Mouse (Mus musculus) T-helper 1 cell (primary cell): Measurements from ENCODE around the gene Gm2a.
"Not testable (repeated sequence)": the region's sequence is repeated elsewhere in the genome, so short reads cannot be mapped to it uniquely, and the experiment has no call there.

ENCODE experiments used
- in situ Hi-C: fragments of 300-600 bp; cut with MboI, MseI; formaldehyde crosslinking; loops from one replicate; pipeline ENCODE4 v1.15.1; 2025; ENCODE audit warnings: high pct_unique_total_duplicates

The Gm2a gene

DNA sequence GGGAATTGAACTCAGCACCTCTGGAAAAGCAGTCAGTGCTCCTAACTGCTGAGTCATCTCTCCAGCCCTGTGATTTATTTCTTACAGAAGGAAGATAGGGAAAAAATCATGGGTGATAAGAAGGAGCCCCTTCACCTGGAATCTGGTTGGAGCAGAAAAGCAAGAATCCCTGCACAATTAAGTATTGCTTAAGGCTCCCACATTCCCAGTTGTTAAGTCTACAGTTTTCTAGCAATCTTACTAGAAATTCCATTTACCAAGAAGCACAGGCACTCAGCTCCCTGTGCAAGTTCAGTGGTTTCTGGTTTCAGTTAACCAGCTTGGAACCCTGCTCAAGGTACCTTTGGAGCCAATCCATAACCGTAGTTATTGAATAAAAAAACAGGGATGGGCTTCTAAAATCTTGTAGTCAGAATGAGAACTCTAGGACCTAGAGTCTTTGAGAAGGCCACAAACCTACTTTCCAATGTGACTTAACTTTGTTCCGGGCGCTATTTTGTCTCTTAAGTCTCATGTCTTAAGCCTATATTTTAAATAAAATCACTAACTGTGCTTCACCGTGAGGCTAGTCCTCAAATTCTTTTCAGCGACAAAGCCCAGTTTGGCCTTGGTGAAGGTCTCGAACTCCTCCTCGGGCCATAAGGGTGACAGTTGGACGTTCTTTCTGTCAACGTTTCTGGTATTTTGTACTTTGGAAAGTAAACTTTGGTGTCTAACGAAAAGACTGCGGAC is 1.0 kb upstream of the Gm2a start:
- in situ Hi-C loops = loop anchor here (5.0 kb wide), 1 partner anchor 35 kb away; no protein-coding TSS in a partner anchor

- in situ Hi-C loops = loop anchor here (5.0 kb wide), 1 partner anchor 34 kb away; no protein-coding TSS in a partner anchor
Observed at GRCm38 (mm10) chr11:55098189-55098915, 437 bp downstream of the Gm2a start.

- in situ Hi-C loops = loop anchor here (5.0 kb wide), 1 partner anchor 33 kb away; no protein-coding TSS in a partner anchor
Observed at GRCm38 (mm10) chr11:55099019-55099771, 1.3 kb downstream of the Gm2a start.

DNA sequence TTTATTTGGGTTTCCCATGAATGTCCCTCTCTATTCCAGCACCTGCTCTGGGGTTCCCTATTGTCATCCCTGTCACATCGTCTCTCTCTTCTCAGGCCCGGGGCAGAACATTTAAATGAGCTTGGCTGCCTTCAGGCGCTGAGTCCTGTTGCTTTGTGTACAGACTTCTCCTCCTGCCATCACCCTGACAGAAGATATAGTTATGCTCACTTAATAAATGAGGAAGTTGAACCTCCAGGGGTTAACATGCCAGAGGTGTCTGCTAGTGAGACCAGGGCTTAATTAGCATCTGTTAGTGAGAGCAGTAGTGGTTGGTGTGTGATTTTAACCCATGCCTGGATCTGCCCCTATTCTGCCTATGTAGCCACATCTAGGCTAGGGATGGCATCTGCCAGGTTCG is 2.0 kb downstream of the Gm2a start:
- in situ Hi-C loops = loop anchor here (5.0 kb wide), 1 partner anchor 32 kb away; no protein-coding TSS in a partner anchor

GRCm38 (mm10) chr11:55102015-55102414 is 4.1 kb downstream of the Gm2a start:
- in situ Hi-C loops = no loop called here

DNA sequence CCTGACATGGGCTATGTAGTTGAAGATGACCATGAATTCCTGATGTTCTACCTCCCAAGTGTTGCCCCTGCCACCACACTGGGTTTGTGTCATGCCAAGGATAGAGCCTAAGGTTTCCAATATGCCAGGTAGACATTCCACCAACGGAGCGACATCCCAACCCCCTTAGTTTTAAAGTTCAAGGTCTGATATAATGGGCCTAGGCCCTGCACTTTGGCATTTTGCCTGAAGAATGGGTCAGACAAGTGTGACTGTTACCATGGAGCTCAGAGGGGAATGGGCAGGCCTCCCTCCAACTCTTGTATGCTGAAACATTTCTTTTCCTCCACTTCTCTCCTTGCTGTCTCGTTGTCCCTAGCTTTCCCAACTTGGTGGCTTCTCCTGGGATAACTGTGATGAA is 5.3 kb downstream of the Gm2a start:
- in situ Hi-C loops = no loop called here

GRCm38 (mm10) chr11:55105389-55105788 is 7.5 kb downstream of the Gm2a start:
- in situ Hi-C loops = no loop called here

DNA sequence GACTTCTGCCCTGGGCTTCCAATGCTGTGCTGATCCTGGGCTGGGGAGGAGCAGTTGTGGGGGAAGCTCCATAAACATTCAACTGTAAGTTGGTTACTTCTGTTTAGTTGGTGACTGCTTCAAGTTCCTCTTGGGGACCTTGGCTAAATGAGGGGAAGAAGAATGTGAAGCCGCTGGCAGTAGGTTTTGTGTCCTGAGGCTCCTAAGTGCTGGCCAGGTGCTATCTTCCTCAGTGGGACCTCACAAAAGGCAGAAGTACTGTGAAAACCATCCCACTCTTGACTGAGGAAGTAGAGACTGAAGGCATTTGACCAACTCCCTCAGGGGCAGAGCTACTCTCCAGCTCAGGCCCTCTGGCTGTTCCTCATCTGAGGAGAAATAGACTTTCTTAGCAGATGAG is 8.7 kb downstream of the Gm2a start:
- in situ Hi-C loops = no loop called here

GRCm38 (mm10) chr11:55109521-55110300 is 11.8 kb downstream of the Gm2a start:
- in situ Hi-C loops = no loop called here

DNA sequence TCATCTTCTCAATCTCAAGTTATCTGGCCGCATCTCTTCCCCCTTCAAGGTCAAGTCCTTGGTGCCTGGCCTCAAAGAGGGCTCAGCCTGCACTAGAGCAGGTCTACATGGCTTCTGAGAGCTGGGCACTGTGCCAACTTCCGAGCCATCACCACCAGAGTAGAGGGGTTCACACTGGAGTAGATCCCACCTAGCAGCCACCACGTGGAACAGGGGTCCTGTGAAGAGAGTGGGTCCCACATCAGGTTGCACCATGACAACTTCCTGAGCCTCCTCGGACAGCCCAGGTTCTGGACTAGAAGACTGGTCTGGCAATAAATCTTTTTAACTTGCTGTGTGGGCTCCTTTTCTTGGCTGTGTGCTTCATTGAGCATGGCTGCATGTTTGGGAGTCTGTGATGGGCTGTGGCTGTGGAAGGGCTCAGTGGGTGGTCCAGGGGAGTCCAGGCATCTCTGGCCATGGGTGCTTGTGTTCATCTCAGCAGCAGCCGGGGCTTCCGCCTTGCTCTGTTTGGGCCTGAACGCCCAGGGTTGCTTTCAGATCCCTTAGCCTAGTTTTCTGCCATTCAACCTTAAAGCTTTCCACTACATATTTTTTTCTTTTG is 12.8 kb downstream of the Gm2a start:
- in situ Hi-C loops = no loop called here

- in situ Hi-C loops = no loop called here
Observed at GRCm38 (mm10) chr11:55113209-55113860, 15.4 kb downstream of the Gm2a start.

- in situ Hi-C loops = not testable (repeated sequence)
Observed at GRCm38 (mm10) chr11:55113861-55114250, 15.9 kb downstream of the Gm2a start.

DNA sequence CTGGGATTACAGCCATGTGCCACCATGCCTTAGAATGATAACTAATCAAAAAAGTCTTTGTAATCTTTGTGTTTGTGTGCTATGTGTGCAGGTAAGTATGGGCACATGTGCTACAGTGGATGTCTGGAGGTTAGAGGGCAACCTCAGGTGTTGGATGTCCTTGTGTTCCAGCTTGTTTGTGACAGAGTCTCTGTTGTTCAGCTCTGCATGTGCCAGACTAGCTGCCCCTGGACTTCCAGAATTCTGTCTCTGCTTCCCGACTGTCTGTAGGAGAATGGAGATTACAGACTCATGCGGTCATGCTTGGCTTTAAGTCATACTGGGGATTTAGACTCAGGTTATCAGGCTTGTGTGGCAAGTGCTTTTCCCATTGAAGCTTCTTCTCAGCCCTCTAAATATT is 16.4 kb downstream of the Gm2a start:
- in situ Hi-C loops = no loop called here

- in situ Hi-C loops = no loop called here
Observed at GRCm38 (mm10) chr11:55116004-55116403, 18.1 kb downstream of the Gm2a start.

DNA sequence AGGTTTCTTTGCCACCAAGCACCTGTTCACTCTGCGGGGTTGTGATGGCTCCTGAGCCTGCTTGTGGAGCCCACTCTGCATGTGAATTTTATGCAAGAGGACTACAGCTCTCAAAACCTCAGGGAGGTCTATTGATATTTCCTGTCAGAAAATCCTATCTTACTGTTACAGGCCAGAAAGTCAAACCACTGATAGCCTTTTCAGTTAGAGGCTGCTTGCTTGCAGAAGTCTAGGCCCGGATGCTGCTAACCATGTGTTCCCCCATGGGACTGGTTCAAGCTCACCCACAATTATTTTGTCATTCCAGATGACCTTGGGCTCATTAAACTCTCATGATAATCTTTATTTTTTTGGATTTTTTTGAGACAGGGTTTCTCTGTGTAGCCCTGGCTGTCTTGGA is 19.1 kb downstream of the Gm2a start:
- in situ Hi-C loops = no loop called here

DNA sequence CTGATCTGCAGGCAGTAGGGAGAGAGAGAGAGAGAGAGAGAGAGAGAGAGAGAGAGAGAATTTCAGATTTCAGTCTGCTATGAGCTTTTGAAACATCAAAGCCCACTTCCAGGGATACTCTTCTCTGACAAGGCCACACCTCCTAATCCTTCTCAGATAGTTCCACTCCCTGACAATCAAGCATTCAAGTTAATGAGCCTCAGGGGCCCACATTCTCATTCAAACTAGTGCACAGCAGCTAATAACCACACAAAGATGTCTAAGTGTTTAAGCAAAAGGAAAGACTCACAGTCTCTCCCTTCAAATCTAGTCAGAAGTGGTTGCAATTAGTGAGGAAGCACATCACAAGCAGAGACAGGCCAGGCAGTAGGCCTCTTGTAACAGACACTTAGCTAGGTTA is 22.4 kb downstream of the Gm2a start:
- in situ Hi-C loops = no loop called here

GRCm38 (mm10) chr11:55120821-55121271 is 22.9 kb downstream of the Gm2a start:
- in situ Hi-C loops = no loop called here

GRCm38 (mm10) chr11:55121430-55121829 is 23.5 kb downstream of the Gm2a start:
- in situ Hi-C loops = no loop called here

- in situ Hi-C loops = no loop called here
Observed at GRCm38 (mm10) chr11:55126663-55127062, 28.7 kb downstream of the Gm2a start.

GRCm38 (mm10) chr11:55127937-55128336 is 30.0 kb downstream of the Gm2a start:
- in situ Hi-C loops = no loop called here
